Mouse (Mus musculus): Measurements from ENCODE around the gene Myom1.

The Myom1 gene

DNA sequence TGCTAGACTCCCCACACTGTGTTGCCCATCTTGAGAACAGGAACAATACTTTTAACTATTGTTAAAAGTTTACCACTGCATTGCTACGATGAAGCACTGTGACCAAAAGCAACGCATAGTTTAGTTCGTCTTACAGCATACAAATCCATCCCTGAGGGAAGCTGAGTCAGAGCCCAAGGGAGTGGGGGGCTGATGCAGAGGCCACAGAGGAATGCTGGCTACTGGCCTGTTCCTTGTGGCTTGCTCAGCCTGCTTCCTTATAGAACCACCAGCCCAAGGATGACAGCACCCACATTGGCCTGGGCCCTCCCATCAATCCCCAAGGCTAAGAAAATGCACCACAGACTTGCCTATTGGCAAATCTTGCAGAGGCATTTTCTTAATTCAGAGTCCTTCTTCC lies 56.8 kb downstream of the Myom1 start:
- DNase-seq (ENCODE audit: low read depth, low spot score) = no peak

GRCm38 (mm10) chr17:71062049-71062560 lies 59.7 kb downstream of the Myom1 start:
- DNase-seq (ENCODE audit: low read depth, low spot score) = no peak

- DNase-seq (ENCODE audit: low read depth, low spot score) = no peak
Measured at GRCm38 (mm10) chr17:71062870-71063602, 60.6 kb downstream of the Myom1 start.

GRCm38 (mm10) chr17:71064463-71065014 lies 62.1 kb downstream of the Myom1 start:
- no peak for DNase-seq (ENCODE audit: low read depth, low spot score)

GRCm38 (mm10) chr17:71065127-71065526 lies 62.7 kb downstream of the Myom1 start:
- DNase-seq (ENCODE audit: low read depth, low spot score) = no peak

GRCm38 (mm10) chr17:71069176-71069575 lies 66.7 kb downstream of the Myom1 start:
- DNase-seq (ENCODE audit: low read depth, low spot score) = no peak

DNA sequence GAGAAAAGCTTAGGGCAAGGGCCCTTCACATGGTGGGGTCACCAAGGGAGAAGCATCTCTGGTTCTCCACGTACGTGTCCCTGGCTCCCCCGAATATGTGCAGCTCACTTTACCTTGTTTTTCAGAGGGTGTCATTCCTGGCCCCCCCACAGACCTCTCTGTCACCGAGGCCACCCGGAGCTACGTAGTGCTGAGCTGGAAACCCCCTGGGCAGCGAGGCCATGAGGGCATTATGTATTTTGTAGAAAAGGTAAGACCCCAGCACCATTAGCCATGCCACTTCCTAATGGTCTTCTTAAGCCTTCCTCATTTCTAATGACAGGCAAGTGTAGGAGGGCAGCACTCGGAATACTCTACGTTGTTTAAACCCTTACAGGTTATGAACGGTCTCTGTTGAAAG lies 69.5 kb downstream of the Myom1 start:
- no peak for DNase-seq (ENCODE audit: low read depth, low spot score)

- DNase-seq (ENCODE audit: low read depth, low spot score) = no peak
Measured at GRCm38 (mm10) chr17:71074386-71074785, 72.0 kb downstream of the Myom1 start.

DNA sequence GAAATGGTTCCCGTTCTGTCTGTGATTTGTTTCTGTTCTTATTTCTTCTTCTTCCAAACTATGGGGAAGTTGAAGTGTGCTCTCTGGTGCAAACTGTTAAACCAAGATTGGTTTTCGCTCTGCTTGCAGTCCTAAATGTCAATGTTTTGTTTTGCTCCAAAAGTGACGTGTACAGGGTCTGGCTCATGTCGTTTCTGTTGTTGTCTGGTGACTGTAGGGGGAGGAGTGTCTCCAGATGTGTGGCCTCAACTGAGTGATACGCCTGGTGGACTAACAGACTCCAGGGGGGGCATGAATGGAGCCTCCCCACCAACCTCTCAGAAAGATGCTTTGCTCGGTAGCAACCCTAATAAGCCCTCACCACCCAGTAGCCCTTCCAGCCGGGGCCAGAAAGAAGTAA lies 79.6 kb downstream of the Myom1 start:
- DNase-seq (ENCODE audit: low read depth, low spot score) = no peak

GRCm38 (mm10) chr17:71086969-71087368 lies 84.5 kb downstream of the Myom1 start:
- no peak for DNase-seq (ENCODE audit: low read depth, low spot score)

- DNase-seq (ENCODE audit: low read depth, low spot score) = no peak
Measured at GRCm38 (mm10) chr17:71087396-71088153, 85.1 kb downstream of the Myom1 start.

- no peak for DNase-seq (ENCODE audit: low read depth, low spot score)
Measured at GRCm38 (mm10) chr17:71088154-71088521, 85.7 kb downstream of the Myom1 start.

DNA sequence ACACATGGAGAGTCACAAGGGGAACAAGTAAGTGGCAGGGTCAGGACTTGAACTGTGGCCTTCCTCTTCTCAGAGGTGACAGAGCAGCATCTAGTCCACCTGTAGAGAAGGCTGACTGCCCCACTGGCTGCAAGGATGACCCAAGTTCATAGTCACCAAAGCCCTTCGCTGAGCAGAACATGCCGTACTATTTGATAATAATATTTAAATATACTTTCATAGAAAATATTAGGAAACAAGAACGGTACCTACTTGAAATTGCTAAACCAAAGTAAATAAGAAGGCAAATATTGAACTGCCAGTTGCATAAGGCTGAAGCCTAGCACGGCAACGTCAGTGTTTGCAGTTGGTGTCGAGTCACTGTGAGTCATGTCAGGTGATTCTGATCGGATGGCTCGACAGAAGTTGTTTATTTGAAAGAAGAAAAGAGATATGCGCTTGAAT lies 86.6 kb downstream of the Myom1 start:
- no peak for DNase-seq (ENCODE audit: low read depth, low spot score)

- DNase-seq (ENCODE audit: low read depth, low spot score) = no peak
Measured at GRCm38 (mm10) chr17:71089781-71090480, 87.5 kb downstream of the Myom1 start.

- no peak for DNase-seq (ENCODE audit: low read depth, low spot score)
Measured at GRCm38 (mm10) chr17:71091024-71091423, 88.6 kb downstream of the Myom1 start.

GRCm38 (mm10) chr17:71092341-71092740 lies 89.9 kb downstream of the Myom1 start:
- DNase-seq (ENCODE audit: low read depth, low spot score) = no peak

DNA sequence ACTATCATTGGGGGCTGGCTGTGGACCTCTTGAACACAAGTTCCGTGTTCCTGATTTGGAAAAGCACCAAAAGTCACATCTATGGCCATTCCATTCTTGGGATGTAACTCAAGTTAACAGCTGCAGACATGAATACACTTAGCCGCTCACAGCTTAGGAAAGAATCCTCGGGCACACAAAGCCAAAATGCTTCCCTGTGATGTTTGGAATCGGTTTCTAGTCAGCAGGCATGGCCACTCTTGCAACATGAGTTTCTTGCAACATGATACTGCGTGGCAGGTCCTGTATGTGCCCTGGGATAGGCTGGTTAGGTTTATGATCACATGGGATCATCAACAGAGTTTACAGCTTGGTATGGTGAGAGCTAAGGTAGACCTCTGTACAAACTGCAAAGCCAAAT lies 91.4 kb downstream of the Myom1 start:
- no peak for DNase-seq (ENCODE audit: low read depth, low spot score)

- no peak for DNase-seq (ENCODE audit: low read depth, low spot score)
Measured at GRCm38 (mm10) chr17:71094438-71094837, 92.0 kb downstream of the Myom1 start.

GRCm38 (mm10) chr17:71096557-71097208 lies 94.2 kb downstream of the Myom1 start:
- DNase-seq (ENCODE audit: low read depth, low spot score) = no peak

GRCm38 (mm10) chr17:71097209-71097597 lies 94.8 kb downstream of the Myom1 start:
- DNase-seq (ENCODE audit: low read depth, low spot score) = no peak

DNA sequence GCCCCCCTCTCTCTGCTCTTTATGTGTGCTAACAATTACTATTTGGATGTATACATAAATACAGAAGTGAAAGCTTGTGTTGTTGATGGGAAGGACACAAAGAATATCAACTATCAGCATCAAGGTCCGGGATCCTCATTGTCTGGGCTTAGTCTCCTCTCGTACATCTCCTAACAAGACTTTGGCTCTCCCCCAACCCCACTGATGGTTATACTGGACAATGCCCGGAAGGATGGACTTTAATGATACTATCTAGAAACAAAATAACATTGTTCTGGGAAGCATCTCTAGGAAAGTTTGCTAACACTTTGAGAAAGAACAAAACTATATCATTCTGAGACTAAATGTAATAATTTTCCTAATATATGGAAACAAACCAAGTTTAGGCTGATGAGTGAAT lies 96.2 kb downstream of the Myom1 start:
- no peak for DNase-seq (ENCODE audit: low read depth, low spot score)
